Mouse (Mus musculus) megakaryocyte, embryonic 14.5 days (primary cell): ENCODE measurements around the gene Gng8. TPM values are rescaled to one million over a fixed set of nuclear protein-coding genes. Genes with fewer than 3 reads are reported as not detected.

Experiments
- H3K27me3 ChIP-seq: replicated peaks from 2 replicates; pipeline ENCODE3; 2012; ENCODE audit warnings: inconsistent platforms
- H3K36me3 ChIP-seq: replicated peaks from 2 replicates; pipeline ENCODE3; 2012; ENCODE audit warnings: low read length, inconsistent platforms, mixed read lengths
- H3K4me1 ChIP-seq: 2 replicates; pipeline ENCODE4 v1.6.1; 2012; ENCODE audit warnings: inconsistent platforms
- H3K4me3 ChIP-seq: replicated peaks from 2 replicates; pipeline ENCODE3; 2012; ENCODE audit warnings: moderate library complexity, mild to moderate bottlenecking, inconsistent platforms
- H3K9me3 ChIP-seq: 2 replicates; pipeline ENCODE4 v1.6.1; 2012; ENCODE audit warnings: inconsistent platforms
- FLI1 ChIP-seq: IDR thresholded peaks from 2 replicates; pipeline ENCODE4 v1.6.1; 2012; ENCODE audit warnings: low read length, inconsistent platforms, mixed read lengths
- GATA1 ChIP-seq: IDR thresholded peaks from 3 replicates; pipeline ENCODE4 v1.6.1; 2012; ENCODE audit warnings: mixed read lengths, low read length, inconsistent platforms, borderline replicate concordance
- polyA plus RNA-seq: library from polyadenylated mRNA; stranded (reverse); fragments of >175 nt; gene quantifications from 2 replicates; pipeline ENCODE4 v1.2.3, GENCODE M21; 2012; ENCODE audit warnings: low replicate concordance; ENCODE audit not compliant: insufficient read depth

The Gng8 gene
- polyA plus RNA-seq, 1 experiment, result not detected

DNA sequence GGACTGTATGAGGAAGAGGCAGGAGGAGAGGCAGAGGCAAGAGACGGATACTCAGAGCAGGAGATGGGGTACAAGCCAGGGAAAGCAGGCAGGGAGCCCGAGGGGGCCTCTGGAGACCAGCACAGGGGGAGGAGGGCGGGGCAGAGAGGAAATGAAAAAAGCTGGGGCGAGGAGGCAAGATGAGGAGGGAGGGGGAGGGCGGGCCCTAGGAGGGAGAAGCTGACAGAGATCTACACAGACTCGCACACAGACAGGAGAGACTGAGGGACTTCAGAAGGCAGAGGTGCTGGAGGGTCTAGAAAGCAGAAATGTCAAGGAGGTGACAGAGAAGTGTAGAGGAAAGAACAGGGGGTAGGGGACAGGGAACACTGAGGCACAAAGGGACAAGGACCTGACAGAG lies 14.7 kb downstream of the Gng8 start, which contains the start of gene Ptgir:
TSS of gene Ptgir (plus strand) at position 210 of the 400 bp plus-strand sequence.
- H3K4me1 ChIP-seq, result peaks cover 100% of the 10 kb centered on the region
- no peaks in the 10 kb centered on the region for H3K27me3 ChIP-seq
- no peaks in the 10 kb centered on the region for H3K9me3 ChIP-seq
- TF ChIP-seq FLI1, result no peak
- TF ChIP-seq GATA1, result no peak
- peak within 1 kb of the TSS; percentile 94 for H3K4me3 ChIP-seq
- H3K36me3 ChIP-seq, result peaks cover 49% of the 10 kb centered on the region

DNA sequence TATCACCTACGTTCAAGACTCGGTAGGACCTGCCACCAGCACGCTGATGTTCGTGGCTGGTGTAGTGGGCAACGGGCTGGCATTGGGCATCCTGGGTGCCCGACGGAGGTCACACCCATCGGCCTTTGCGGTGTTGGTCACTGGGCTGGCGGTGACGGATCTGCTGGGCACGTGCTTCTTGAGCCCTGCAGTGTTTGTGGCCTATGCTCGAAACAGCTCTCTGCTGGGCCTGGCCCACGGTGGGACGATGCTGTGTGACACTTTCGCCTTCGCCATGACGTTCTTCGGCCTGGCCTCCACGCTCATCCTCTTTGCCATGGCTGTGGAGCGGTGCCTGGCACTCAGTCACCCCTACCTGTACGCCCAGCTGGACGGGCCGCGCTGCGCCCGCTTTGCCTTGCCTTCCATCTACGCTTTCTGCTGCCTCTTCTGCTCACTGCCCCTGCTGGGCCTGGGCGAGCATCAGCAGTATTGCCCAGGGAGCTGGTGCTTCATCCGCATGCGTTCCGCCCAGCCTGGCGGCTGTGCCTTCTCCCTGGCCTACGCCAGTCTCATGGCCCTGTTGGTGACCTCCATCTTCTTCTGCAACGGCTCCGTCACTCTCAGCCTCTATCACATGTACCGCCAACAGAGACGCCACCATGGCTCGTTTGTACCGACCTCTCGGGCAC lies 15.4 kb downstream of the Gng8 start:
- TF ChIP-seq GATA1 (no peak), FLI1 (no peak)
- Histone ChIP-seq H3K9me3 (no peaks in the 10 kb centered on the region), H3K36me3 (peaks cover 55% of the 10 kb centered on the region), H3K4me1 (peaks cover 100% of the 10 kb centered on the region), H3K4me3 (peak overlapping the region; percentile 94), H3K27me3 (no peaks in the 10 kb centered on the region)

DNA sequence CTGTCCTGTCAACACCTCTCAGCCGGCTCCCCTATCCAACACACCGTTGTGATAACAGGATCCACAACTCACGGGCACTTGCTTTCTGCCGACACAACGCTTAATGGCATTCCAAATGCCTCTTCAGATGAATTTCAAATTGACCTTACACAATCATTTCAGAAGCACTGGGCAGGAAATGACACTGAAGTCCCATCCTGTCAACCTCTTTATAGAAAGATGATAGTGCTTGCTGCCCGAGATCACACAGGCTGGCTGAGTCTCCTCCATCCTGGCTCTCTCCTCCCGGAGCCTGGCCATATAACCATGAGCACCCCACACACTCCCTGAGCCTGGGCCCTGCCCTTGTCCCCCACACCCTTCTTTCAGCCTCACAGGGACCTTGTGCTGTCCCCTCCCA lies 16.3 kb downstream of the Gng8 start:
- Histone ChIP-seq H3K36me3 (peaks cover 62% of the 10 kb centered on the region), H3K27me3 (no peaks in the 10 kb centered on the region), H3K9me3 (no peaks in the 10 kb centered on the region), H3K4me3 (peak overlapping the region; percentile 94), H3K4me1 (peaks cover 100% of the 10 kb centered on the region)
- TF ChIP-seq FLI1 (no peak), GATA1 (no peak)

DNA sequence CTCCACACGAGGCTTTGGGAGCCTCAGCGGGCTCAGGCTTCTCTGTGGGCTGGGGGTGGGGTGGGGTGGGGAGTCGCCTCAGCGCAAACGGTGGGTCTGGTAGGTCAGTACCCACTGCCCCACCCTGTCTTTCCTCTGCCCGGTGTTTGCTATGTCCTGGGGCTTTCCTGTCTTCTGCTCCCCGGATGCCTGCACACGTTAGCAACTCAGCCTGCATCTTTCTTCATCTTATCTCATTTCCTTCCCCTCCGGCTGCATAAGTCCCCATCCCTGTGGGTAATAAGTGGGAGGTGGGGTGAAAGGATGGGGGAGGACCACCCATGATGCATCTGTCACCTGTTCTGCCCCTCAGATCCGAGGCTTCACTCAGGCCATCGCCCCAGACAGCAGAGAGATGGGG lies 16.8 kb downstream of the Gng8 start:
- Histone ChIP-seq H3K9me3 (no peaks in the 10 kb centered on the region), H3K4me1 (peaks cover 100% of the 10 kb centered on the region), H3K36me3 (peaks cover 66% of the 10 kb centered on the region), H3K27me3 (no peaks in the 10 kb centered on the region), H3K4me3 (peak overlapping the region; percentile 94)
- TF ChIP-seq FLI1 (no peak), GATA1 (no peak)

DNA sequence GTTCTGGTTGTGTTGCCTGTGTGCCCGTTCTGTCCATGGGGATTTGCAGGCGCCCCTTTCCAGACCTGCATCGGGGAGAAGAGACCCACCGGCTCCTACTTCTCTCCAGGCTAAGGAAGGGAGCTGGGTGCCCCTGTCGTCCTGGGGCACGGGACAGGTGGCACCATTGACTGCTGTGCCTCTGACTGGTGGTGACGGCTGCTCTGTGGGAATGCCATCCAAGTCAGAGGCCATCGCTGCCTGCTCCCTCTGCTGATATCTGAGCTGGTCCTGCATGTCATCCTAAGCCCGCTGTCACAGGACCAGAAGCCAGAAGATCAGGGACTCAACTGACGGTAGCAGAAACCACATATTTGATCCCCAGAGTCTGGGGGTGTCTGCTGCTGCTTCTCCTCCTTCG lies 17.3 kb downstream of the Gng8 start:
- H3K4me1 ChIP-seq, result peaks cover 100% of the 10 kb centered on the region
- H3K27me3 ChIP-seq, result no peaks in the 10 kb centered on the region
- no peak for TF ChIP-seq GATA1
- peak overlapping the region; percentile 94 for H3K4me3 ChIP-seq
- H3K9me3 ChIP-seq, result no peaks in the 10 kb centered on the region
- H3K36me3 ChIP-seq, result peaks cover 71% of the 10 kb centered on the region

DNA sequence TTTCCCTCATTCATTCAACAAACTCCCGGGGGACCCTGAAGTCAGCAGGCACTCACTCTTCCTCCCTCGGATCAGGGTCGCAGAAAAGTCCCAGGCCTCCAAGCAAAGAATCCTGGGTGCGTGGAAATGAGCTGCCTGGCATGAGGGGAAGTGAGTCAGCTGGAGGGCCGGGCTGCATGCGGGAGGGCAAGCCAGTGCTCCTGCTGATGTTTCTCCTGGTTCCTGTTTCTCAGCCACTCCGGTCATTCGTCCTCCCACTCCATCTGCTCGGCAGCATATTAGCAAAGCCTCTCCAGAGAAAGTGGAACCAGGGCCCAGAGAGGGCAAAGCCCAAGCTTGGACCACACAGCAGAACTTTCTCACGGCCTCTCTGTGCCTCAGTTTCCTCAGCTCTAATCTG lies 18.3 kb downstream of the Gng8 start:
- H3K4me1 ChIP-seq, result peaks cover 100% of the 10 kb centered on the region
- H3K27me3 ChIP-seq, result no peaks in the 10 kb centered on the region
- no peaks in the 10 kb centered on the region for H3K9me3 ChIP-seq
- TF ChIP-seq GATA1 (no peak), FLI1 (no peak)
- peaks cover 82% of the 10 kb centered on the region for H3K36me3 ChIP-seq
- peak overlapping the region; percentile 94 for H3K4me3 ChIP-seq

DNA sequence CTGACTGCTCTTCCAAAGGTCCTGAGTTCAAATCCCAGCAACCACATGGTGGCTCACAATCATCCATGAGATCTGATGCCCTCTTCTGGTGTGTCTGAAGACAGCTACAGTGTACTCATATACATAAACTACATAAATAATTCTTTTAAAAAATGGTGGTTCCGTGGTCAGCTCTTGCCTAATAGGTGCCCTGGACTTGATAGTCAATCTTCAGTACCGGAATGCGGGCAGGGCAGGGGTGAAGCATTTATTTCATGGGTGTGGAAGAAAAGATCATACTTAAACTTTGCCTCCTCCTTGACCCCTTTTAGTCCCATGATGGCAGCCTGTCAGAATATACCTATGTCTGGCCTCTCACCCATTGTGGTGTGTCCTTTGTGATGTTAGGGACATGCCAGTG lies 20.3 kb downstream of the Gng8 start:
- Histone ChIP-seq H3K27me3 (no peaks in the 10 kb centered on the region), H3K9me3 (no peaks in the 10 kb centered on the region), H3K4me3 (peak overlapping the region; percentile 23), H3K36me3 (peaks cover 98% of the 10 kb centered on the region), H3K4me1 (peaks cover 92% of the 10 kb centered on the region)
- TF ChIP-seq FLI1 (no peak), GATA1 (no peak)

DNA sequence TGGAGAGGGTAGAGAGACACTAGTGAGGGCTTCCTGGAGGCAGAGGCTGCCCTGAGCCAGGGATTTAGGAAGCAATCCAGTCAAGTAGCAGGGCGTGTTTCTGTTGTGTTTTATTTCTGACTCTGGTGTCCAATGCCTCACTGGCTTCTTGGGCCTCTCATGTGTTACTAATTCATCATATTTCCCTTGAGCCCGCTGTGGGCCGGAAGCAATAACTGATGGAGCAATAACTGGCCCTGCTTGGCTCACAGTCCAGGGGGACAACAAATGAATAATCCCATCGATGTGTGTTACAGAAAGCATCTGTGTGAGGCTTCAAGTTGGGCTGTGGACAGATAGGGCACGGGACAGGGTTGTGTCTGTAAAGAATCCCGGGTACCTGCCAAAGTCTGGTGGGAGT lies 20.8 kb downstream of the Gng8 start:
- TF ChIP-seq FLI1, result no peak
- no peak for TF ChIP-seq GATA1
- Histone ChIP-seq H3K27me3 (no peaks in the 10 kb centered on the region), H3K4me3 (no peak overlapping the region), H3K9me3 (no peaks in the 10 kb centered on the region), H3K36me3 (peaks cover 98% of the 10 kb centered on the region), H3K4me1 (peaks cover 90% of the 10 kb centered on the region)

DNA sequence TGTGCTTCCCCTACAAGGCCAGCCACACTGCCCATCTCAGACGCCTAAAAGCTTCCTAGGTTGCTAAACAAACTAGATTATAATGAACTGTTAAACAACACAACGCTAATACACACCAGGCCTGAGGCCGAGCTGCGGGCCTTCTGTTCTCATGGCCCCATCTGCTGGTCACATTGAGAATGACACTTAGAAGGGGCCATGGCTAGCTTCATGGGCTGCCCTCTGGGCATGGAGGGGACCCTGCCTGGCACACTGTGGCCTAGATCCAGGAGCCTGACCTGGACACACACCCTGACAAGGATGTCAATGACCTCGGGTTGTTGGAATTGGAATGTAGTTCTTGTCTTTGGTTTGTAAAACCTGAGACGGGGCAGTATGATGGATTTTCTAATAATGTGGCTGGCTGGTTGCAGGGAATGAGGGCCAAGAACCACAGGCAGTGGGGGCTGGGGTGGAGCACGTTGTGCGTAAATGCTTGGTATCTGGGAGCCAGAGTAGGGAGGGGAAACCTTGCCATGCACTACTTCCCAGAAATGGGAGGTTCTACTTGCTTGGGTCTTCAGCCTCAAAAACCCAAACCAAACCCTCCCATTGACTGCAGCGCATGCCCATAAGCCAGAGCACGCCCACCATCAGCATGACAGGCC lies 22.3 kb downstream of the Gng8 start:
- Histone ChIP-seq H3K4me1 (peaks cover 88% of the 10 kb centered on the region), H3K27me3 (no peaks in the 10 kb centered on the region), H3K4me3 (peak overlapping the region; percentile 62), H3K36me3 (peaks cover 98% of the 10 kb centered on the region), H3K9me3 (no peaks in the 10 kb centered on the region)
- TF ChIP-seq FLI1 (no peak), GATA1 (no peak)

DNA sequence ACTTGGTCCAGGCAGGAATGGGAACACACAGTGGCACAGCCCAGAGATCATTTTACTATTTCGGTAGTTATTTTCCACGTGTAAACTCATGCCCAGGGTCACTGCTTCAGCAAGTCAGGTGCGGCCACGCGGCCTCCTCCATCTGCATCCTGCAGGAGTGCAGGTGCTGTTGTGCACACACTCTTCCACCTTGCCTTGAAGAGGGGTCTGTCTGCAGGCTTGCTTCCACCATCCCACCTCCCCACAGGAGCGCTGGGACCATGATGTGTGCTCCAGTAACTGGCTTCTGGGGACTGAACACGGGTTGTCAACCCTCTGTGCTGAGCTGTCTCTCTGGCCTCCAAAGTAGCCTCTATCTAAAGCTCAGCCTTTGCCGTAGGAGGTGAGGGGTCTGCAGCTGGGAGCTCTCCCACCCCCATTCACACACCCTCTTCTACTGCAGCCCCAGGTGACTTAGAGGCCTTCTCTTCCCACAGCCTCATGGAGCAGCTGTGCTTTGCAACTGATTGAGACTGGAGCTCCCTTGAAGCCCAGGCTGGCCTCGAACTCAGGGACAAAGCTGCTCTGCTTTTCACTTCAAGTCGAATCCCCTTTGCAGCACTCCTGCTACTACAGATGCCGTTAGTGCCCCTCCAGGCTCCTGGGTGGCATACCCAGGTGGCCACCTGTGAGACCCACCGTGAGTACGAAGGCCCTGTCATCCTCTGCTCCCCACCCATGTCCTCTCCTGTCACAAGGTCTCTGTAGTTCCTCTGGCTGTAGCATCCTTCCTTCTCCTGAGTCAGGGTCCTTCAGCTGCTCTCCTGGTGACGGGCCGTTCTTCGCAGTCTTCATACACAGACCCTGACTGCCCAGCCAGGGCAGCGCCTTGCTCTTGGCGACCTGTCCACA lies 23.1 kb downstream of the Gng8 start:
- Histone ChIP-seq H3K27me3 (no peaks in the 10 kb centered on the region), H3K36me3 (peaks cover 98% of the 10 kb centered on the region), H3K9me3 (no peaks in the 10 kb centered on the region), H3K4me1 (peaks cover 88% of the 10 kb centered on the region), H3K4me3 (no peak overlapping the region)
- no peak for TF ChIP-seq FLI1
